Mouse (Mus musculus): ENCODE results near the gene Mettl3.
A peak's percentile ranks its signal among the peaks of the same experiment; 100 is the strongest.
"Not testable (repeated sequence)": the region's sequence is repeated elsewhere in the genome, so short reads cannot be mapped to it uniquely, and the experiment has no call there.

The Mettl3 gene

DNA sequence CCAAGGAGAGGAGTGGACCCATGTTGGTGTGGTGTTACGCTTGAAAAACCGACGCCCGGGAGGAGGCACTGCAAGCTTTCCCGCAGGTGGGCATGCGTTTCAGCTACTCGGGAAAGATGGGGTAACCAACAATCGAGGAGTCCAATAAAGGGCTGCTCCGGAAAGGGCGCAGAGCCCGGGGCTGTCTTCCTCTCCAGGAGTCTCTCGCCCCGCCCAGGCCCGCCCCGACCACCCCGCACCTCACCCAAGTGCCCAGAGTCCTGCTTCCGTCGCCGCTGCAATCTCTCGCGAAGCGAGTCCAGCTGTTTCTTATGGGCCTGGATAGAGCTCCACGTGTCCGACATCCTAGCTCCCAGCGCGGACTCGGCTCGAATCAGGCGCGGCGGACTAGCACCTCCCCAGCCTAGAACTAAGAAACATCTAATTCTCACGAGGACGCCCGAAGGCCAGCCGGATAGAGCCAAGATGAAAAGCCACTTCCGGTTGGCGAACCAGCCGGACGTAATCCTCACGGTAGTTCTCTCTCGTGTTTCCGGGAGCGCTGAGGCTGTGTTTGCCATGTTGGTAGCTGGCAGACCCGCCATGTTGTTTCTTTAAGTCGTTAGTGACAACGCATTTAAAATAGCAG, at the start of gene Mettl3:
Gene Mettl3, minus strand, starts transcription at position 485 of the 628 bp plus-strand sequence.
- peak; percentile 89 for DNase-seq (ENCODE audit: low spot score)

DNA sequence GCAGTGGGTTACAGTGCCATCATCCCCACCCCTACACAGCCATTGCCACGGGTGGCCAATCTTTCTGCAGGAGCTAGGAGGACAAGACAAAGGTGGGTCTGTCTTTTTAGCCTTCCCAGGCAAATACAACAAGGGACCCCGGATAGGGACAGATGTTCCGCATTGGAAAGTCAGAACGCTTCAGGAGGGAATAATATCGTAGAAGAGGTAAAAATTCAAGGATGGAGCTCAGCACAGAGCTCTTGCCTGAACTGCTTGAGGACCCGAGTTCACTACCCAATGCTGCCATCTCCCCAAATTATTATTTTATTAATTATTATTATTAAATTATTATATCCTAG, 34.6 kb upstream of the Mettl3 start:
- DNase-seq (ENCODE audit: low spot score): no peak

DNA sequence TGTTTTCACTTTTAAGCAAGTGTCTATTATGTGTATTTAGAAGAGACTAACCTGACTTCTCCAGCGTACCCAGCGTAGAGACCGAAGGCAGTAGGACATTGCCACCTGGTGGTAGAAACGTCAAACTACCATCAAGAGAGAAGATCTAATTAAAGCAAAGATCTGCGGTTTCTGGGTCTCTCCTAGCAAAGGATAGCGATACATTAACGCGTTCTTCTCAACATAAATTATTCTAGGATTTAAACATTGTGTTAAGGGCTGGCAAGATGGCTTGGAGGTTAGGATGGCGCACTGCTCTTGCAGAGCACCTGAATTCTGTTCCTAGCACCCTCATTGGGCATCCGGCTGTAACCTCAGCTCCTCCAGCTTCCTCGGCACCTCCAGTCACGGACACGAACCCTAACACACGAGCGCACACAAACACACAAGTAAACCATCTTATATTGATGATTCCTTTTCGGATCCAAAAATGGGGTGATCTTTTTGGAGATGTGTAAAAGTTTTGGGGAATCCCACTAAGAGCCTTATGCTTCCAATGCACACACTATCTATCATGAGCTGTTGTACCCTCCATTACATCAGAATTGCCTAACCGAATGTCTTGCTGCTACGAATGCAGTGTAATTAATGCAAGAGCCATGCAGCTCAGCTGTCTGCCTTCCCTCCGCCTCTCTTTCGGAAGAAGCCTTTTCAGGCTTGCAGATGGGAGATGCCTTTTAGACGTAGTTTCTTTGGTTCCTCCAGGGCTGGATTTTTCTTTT, 34.0 kb upstream of the Mettl3 start:
- DNase-seq (ENCODE audit: low spot score): peak; percentile 70

GRCm38 (mm10) chr14:52332171-52332570, 27.2 kb upstream of the Mettl3 start:
- no peak for DNase-seq (ENCODE audit: low spot score)

GRCm38 (mm10) chr14:52331069-52331750, 26.3 kb upstream of the Mettl3 start:
- DNase-seq (ENCODE audit: low spot score): no peak

GRCm38 (mm10) chr14:52327910-52328812, 23.2 kb upstream of the Mettl3 start, which contains the start of gene Sall2:
TSS of gene Sall2 (minus strand) at chr14:52328762.
- no peak for DNase-seq (ENCODE audit: low spot score)

- no peak for DNase-seq (ENCODE audit: low spot score)
Measured at GRCm38 (mm10) chr14:52327375-52327901, 22.5 kb upstream of the Mettl3 start.

- DNase-seq (ENCODE audit: low spot score): no peak
Measured at GRCm38 (mm10) chr14:52325890-52326289, 21.0 kb upstream of the Mettl3 start.

DNA sequence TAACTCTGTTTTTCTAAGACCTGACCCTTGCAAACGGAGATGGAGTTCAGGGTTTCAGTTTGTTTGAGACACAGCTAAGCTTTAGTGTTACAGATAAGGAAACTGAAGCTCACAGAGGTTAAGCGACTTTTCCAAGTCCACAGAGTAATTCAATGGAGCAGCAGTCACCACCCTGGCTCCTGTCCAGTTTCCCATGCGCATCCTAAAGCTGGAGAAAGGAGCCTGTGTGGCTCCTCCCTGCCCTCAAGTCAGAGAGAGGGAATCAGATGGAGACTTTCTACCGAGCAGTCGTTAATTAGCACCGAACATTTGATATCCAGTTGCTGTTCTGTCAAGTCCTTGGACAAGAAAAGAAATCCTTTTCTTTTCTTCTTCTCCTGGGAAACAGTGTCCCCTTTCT, 14.4 kb upstream of the Mettl3 start:
- no peak for DNase-seq (ENCODE audit: low spot score)

DNA sequence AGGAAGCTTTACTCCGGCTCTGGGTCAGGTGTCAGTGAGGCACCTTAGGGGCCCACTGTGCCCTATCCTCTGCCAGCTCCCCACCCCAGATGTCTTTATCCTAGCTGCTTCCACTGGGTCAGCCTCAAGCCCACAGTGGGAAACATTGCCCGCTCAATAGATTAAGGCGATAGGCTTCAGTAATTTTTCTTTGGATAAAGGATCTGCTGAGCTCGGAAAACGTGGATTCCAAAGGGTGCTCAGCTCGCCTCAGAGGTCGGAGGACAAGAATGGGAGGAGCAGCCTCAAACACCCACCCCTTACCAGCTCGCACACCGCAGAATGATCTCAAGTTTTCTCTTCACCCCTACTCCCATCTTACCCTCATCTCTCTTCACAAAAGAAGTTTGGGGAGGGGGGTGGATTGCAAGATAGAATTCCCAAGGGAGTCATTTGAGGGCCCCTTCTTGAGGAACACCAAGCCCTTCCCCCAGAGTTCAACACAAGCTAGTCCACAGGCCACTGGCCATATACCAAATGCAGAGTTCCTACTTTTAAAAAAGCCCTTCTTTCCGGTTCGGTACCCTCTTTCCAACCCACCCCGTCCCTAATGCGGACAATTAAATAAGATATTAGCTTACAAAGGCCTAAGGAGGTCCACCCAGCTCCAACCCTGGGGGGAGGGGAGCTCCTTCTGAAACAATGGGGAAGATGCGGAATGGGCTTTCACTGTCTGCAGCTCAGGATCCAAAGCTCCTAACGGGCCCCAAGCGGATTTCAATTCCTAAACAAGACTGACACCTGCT, 11.7 kb upstream of the Mettl3 start:
- no peak for DNase-seq (ENCODE audit: low spot score)

DNA sequence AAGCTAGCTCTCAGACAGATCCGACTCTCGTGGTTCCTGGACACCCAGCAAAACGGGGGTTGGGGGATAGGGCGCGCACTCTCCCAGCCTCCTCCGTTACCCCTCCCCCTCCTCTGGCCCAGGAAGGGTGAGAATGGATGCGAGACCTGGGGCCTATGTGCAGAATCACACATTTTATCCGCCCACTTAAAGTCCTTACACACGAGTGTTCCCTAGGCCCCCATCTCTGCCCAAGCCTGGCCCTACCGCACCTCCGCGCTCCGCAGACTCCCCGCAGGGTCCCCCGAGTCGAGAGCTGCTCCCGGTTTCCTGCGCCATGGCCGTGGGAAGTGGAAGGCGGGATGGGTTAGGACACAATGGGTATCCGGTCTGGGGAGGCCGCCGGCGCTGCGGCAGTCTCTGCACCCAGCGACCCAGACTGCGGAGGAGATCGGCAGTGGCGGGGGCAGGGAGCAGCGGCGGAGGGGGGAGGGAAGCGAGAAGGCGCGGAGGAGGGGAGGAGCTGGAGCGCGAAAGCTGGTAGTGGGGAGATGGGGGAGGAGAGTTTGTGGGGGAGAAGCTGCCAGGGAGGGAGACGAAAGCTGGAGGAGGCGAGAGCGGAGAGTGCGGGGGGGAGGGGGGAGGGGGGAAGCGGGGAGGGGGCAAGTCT, 11.0 kb upstream of the Mettl3 start:
- DNase-seq (ENCODE audit: low spot score): no peak

- DNase-seq (ENCODE audit: low spot score): no peak
Measured at GRCm38 (mm10) chr14:52315283-52315780, 10.4 kb upstream of the Mettl3 start.

GRCm38 (mm10) chr14:52314808-52315150, 9.9 kb upstream of the Mettl3 start:
- DNase-seq (ENCODE audit: low spot score): no peak

GRCm38 (mm10) chr14:52313931-52314807, 9.2 kb upstream of the Mettl3 start:
- DNase-seq (ENCODE audit: low spot score): no peak

DNA sequence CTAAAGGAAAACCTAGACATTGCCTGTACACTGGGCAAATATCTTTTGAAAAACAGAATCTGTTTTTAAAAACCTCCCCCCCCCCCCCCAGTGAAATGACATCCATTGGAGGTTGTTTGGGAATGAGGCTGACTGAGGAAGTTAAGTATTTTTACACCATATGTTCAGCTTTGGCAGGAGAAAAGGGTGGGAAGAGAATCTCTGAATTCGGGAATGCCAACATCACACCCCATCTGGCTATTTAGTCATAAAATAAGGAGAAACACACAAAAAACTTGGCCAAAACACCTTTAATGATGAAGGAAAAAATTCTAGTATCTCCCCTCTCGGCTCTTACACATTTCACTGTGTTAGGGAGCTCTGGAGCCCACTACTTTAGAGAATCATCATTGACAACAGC, 6.0 kb upstream of the Mettl3 start:
- no peak for DNase-seq (ENCODE audit: low spot score)

- not testable (repeated sequence) for DNase-seq (ENCODE audit: low spot score)
Measured at GRCm38 (mm10) chr14:52310343-52310742, 5.4 kb upstream of the Mettl3 start.

DNA sequence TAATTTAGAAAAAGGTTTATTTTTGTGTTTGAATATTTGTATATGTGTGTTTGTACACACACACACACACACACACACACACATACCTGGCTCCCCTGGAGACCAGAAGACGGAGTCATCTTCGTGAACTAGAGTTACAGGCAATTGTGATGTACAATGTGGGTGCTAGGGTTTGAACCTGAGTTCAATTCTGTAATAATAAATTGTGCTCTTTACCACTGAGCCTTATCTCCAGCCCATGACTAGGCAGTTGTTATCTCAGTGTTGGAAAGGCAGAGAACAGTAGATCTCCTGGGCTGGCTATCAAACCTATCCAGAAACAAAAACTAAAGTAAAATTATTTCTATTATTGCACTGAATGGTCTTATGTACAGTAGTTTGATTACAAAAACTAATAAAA, 1.2 kb upstream of the Mettl3 start:
- DNase-seq (ENCODE audit: low spot score): peak; percentile 65

DNA sequence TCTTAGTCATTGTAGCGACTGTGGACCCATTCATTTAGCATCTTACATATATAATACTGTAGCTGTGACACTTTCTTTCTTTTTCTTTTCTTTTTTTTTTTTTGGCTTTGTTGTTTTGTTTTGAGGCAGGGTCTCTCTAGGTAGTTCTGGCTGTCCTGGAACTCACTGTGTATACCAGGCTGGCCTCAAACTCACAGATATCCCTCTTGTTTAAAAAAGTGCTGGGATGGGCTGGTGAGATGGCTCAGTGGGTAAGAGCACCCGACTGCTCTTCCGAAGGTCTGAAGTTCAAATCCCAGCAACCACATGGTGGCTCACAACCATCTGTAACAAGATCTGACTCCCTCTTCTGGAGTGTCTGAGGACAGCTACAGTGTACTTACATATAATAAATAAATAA, 1.4 kb downstream of the Mettl3 start:
- DNase-seq (ENCODE audit: low spot score): not testable (repeated sequence)

DNA sequence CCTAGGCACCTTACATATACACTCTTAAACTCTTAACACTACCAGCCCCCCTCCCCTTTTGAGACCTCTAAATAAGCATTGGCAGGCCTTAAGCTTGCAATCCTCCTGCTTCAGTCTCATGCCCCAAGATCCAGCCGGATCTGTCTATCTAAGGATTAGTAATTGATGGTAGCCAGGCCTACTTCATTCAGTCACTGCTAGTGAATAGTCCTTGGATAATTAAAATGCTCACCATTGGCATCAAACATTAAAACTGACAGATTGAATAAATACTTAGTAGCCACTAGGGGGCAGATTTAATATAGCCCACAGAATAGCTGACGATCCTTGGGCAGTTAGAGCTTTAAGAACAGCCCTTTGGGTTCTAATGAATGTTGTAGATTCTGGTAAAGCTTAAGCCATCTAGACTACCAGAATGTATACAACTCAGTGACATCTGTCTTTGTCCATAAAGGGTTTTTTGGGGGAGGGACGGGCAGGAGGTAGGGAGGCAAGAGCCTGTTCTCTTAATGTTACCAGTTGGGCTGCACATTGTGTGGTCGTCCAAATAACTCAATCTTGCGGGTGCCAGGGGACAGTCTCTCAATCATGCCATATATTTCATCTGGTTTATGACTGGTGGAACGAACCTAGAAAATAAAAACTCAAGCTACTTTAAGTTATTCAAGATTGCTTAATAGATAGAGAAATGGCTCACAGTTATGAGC, 9.2 kb downstream of the Mettl3 start:
- no peak for DNase-seq (ENCODE audit: low spot score)
